Mouse (Mus musculus): ENCODE measurements around the gene Kif22. TPM values are rescaled to one million over a fixed set of nuclear protein-coding genes. Genes with fewer than 3 reads are reported as not detected.
A peak's percentile ranks its signal among the peaks of the same experiment; 100 is the strongest.

The Kif22 gene
- polyA plus RNA-seq, 1 experiment from 2014 or later: 30.2 TPM

GRCm38 (mm10) chr7:127066317-127066716 lies 24.0 kb upstream of the Kif22 start:
- no peaks in the 10 kb centered on the region for H3K36me3 ChIP-seq (ENCODE audit: control insufficient read depth, insufficient read depth, low read length)
- H3K9me3 ChIP-seq (ENCODE audit: control insufficient read depth, low read length): no peaks in the 10 kb centered on the region
- no peak overlapping the region for H3K4me3 ChIP-seq (replicated peaks; ENCODE audit: low read depth, low read length)
- 86% methylated on average over 4 of the region's 4 CpGs for WGBS
- DNase-seq: no peak
- no peak overlapping the region for H3K9ac ChIP-seq (replicated peaks; ENCODE audit: low read length)
- H3K27ac ChIP-seq (replicated peaks; ENCODE audit: low read depth, low read length): no peak overlapping the region
- H3K4me1 ChIP-seq (ENCODE audit: control insufficient read depth, insufficient read depth, low read length): no peaks in the 10 kb centered on the region
- H3K4me2 ChIP-seq (ENCODE audit: low read length): no peak overlapping the region
- no peak for ATAC-seq (ENCODE audit: low FRiP score, low TSS enrichment)
- no peaks in the 10 kb centered on the region for H3K27me3 ChIP-seq (ENCODE audit: control insufficient read depth, insufficient read depth, low read length)

GRCm38 (mm10) chr7:127065538-127065937 lies 23.3 kb upstream of the Kif22 start:
- Histone ChIP-seq H3K4me2 (ENCODE audit: low read length) (no peak overlapping the region), H3K36me3 (ENCODE audit: control insufficient read depth, insufficient read depth, low read length) (no peaks in the 10 kb centered on the region), H3K27ac (replicated peaks; ENCODE audit: low read depth, low read length) (no peak overlapping the region), H3K4me1 (ENCODE audit: control insufficient read depth, insufficient read depth, low read length) (no peaks in the 10 kb centered on the region), H3K9me3 (ENCODE audit: control insufficient read depth, low read length) (no peaks in the 10 kb centered on the region), H3K4me3 (replicated peaks; ENCODE audit: low read depth, low read length) (no peak overlapping the region), H3K9ac (replicated peaks; ENCODE audit: low read length) (no peak overlapping the region), H3K27me3 (ENCODE audit: control insufficient read depth, insufficient read depth, low read length) (no peaks in the 10 kb centered on the region)
- DNase-seq: no peak
- 86% methylated on average over 6 of the region's 6 CpGs for WGBS
- ATAC-seq (ENCODE audit: low FRiP score, low TSS enrichment): no peak

GRCm38 (mm10) chr7:127055026-127055585 lies 12.8 kb upstream of the Kif22 start:
- 78% methylated on average over 5 of the region's 5 CpGs for WGBS
- H3K9me3 ChIP-seq (ENCODE audit: control insufficient read depth, low read length): no peaks in the 10 kb centered on the region
- H3K4me1 ChIP-seq (ENCODE audit: control insufficient read depth, insufficient read depth, low read length): no peaks in the 10 kb centered on the region
- H3K36me3 ChIP-seq (ENCODE audit: control insufficient read depth, insufficient read depth, low read length): no peaks in the 10 kb centered on the region
- DNase-seq (no peak), ATAC-seq (ENCODE audit: low FRiP score, low TSS enrichment) (no peak)
- H3K4me3 ChIP-seq (replicated peaks; ENCODE audit: low read depth, low read length): no peak overlapping the region
- H3K27me3 ChIP-seq (ENCODE audit: control insufficient read depth, insufficient read depth, low read length): no peaks in the 10 kb centered on the region
- no peak overlapping the region for H3K4me2 ChIP-seq (ENCODE audit: low read length)
- no peak overlapping the region for H3K9ac ChIP-seq (replicated peaks; ENCODE audit: low read length)
- H3K27ac ChIP-seq (replicated peaks; ENCODE audit: low read depth, low read length): no peak overlapping the region

- Histone ChIP-seq H3K36me3 (ENCODE audit: control insufficient read depth, insufficient read depth, low read length) (peaks cover 22% of the 10 kb centered on the region; the same call in 1 of the 2 replicates), H3K27ac (replicated peaks; ENCODE audit: low read depth, low read length) (no peak overlapping the region), H3K4me2 (ENCODE audit: low read length) (no peak overlapping the region), H3K9me3 (ENCODE audit: control insufficient read depth, low read length) (no peaks in the 10 kb centered on the region), H3K9ac (replicated peaks; ENCODE audit: low read length) (no peak overlapping the region), H3K4me1 (ENCODE audit: control insufficient read depth, insufficient read depth, low read length) (peaks cover 8% of the 10 kb centered on the region), H3K27me3 (ENCODE audit: control insufficient read depth, insufficient read depth, low read length) (no peaks in the 10 kb centered on the region), H3K4me3 (replicated peaks; ENCODE audit: low read depth, low read length) (no peak overlapping the region)
- 93% methylated on average over 1 of the region's 1 CpGs for WGBS
- ATAC-seq (ENCODE audit: low FRiP score, low TSS enrichment): no peak
- DNase-seq: no peak
Measured at GRCm38 (mm10) chr7:127031244-127031643, 11.0 kb downstream of the Kif22 start.

- Histone ChIP-seq H3K27ac (replicated peaks; ENCODE audit: low read depth, low read length) (no peak overlapping the region), H3K4me3 (replicated peaks; ENCODE audit: low read depth, low read length) (no peak overlapping the region), H3K27me3 (ENCODE audit: control insufficient read depth, insufficient read depth, low read length) (no peaks in the 10 kb centered on the region), H3K4me2 (ENCODE audit: low read length) (no peak overlapping the region), H3K36me3 (ENCODE audit: control insufficient read depth, insufficient read depth, low read length) (peaks cover 22% of the 10 kb centered on the region; the same call in 1 of the 2 replicates), H3K9ac (replicated peaks; ENCODE audit: low read length) (no peak overlapping the region), H3K4me1 (ENCODE audit: control insufficient read depth, insufficient read depth, low read length) (peaks cover 8% of the 10 kb centered on the region), H3K9me3 (ENCODE audit: control insufficient read depth, low read length) (no peaks in the 10 kb centered on the region)
- DNase-seq (no peak), ATAC-seq (ENCODE audit: low FRiP score, low TSS enrichment) (no peak)
- 100% methylated on average over 1 of the region's 1 CpGs for WGBS
Measured at GRCm38 (mm10) chr7:127030172-127030571, 12.1 kb downstream of the Kif22 start.

- H3K9me3 ChIP-seq (ENCODE audit: control insufficient read depth, low read length): no peaks in the 10 kb centered on the region
- no peak for DNase-seq
- peak overlapping the region; percentile 91 for H3K4me2 ChIP-seq (ENCODE audit: low read length)
- peak overlapping the region; percentile 95 for H3K4me3 ChIP-seq (replicated peaks; ENCODE audit: low read depth, low read length)
- 59% methylated on average over 8 of the region's 8 CpGs for WGBS
- H3K27ac ChIP-seq (replicated peaks; ENCODE audit: low read depth, low read length): peak overlapping the region; percentile 100
- no peaks in the 10 kb centered on the region for H3K27me3 ChIP-seq (ENCODE audit: control insufficient read depth, insufficient read depth, low read length)
- H3K36me3 ChIP-seq (ENCODE audit: control insufficient read depth, insufficient read depth, low read length): peaks cover 29% of the 10 kb centered on the region
- H3K9ac ChIP-seq (replicated peaks; ENCODE audit: low read length): peak overlapping the region; percentile 99
- peak; percentile 0; the same call in 1 of the 2 replicates for ATAC-seq (ENCODE audit: low FRiP score, low TSS enrichment)
- H3K4me1 ChIP-seq (ENCODE audit: control insufficient read depth, insufficient read depth, low read length): peaks cover 27% of the 10 kb centered on the region
Measured at GRCm38 (mm10) chr7:127027885-127028284, 14.4 kb downstream of the Kif22 start.

GRCm38 (mm10) chr7:127026984-127027726 lies 15.1 kb downstream of the Kif22 start, which contains the start of gene Maz:
Maz (minus strand) TSS chr7:127027037.
- Histone ChIP-seq H3K27me3 (ENCODE audit: control insufficient read depth, insufficient read depth, low read length) (no peaks in the 10 kb centered on the region), H3K9ac (replicated peaks; ENCODE audit: low read length) (peak within 1 kb of the TSS; percentile 99), H3K9me3 (ENCODE audit: control insufficient read depth, low read length) (no peaks in the 10 kb centered on the region), H3K27ac (replicated peaks; ENCODE audit: low read depth, low read length) (peak within 1 kb of the TSS; percentile 100), H3K4me2 (ENCODE audit: low read length) (peak within 1 kb of the TSS; percentile 91), H3K36me3 (ENCODE audit: control insufficient read depth, insufficient read depth, low read length) (peaks cover 30% of the 10 kb centered on the region), H3K4me1 (ENCODE audit: control insufficient read depth, insufficient read depth, low read length) (peaks cover 28% of the 10 kb centered on the region), H3K4me3 (replicated peaks; ENCODE audit: low read depth, low read length) (peak within 1 kb of the TSS; percentile 95)
- ATAC-seq (ENCODE audit: low FRiP score, low TSS enrichment): peak; percentile 93
- peak; percentile 100 for DNase-seq
- WGBS: under 1% methylated on average over 57 of the region's 63 CpGs

GRCm38 (mm10) chr7:127026616-127026983 lies 15.7 kb downstream of the Kif22 start:
- no peak; the same call in 1 of the 2 replicates for ATAC-seq (ENCODE audit: low FRiP score, low TSS enrichment)
- Histone ChIP-seq H3K27ac (replicated peaks; ENCODE audit: low read depth, low read length) (peak overlapping the region; percentile 100), H3K9ac (replicated peaks; ENCODE audit: low read length) (peak overlapping the region; percentile 99), H3K4me3 (replicated peaks; ENCODE audit: low read depth, low read length) (peak overlapping the region; percentile 95), H3K4me1 (ENCODE audit: control insufficient read depth, insufficient read depth, low read length) (peaks cover 30% of the 10 kb centered on the region), H3K4me2 (ENCODE audit: low read length) (peak overlapping the region; percentile 91), H3K9me3 (ENCODE audit: control insufficient read depth, low read length) (no peaks in the 10 kb centered on the region), H3K27me3 (ENCODE audit: control insufficient read depth, insufficient read depth, low read length) (no peaks in the 10 kb centered on the region), H3K36me3 (ENCODE audit: control insufficient read depth, insufficient read depth, low read length) (peaks cover 35% of the 10 kb centered on the region)
- 6% methylated on average over 6 of the region's 48 CpGs for WGBS
- no peak for DNase-seq

Data from midbrain, embryonic 14.5 days (tissue).